Mouse (Mus musculus) limb, embryonic 14.5 days (tissue): ENCODE data around the gene Kcmf1. TPM values are rescaled to one million over a fixed set of nuclear protein-coding genes. Genes with fewer than 3 reads are reported as not detected.

Experiments
- ATAC-seq: fragments of 200-750 bp; cut with Nextera tagmentation; 2 replicates; pipeline ENCODE4 v1.8.0; 2017; ENCODE audit warnings: low read depth, moderate number of reproducible peaks, moderate TSS enrichment; ENCODE audit not compliant: low FRiP score
- DNase-seq: peaks from one replicate; pipeline ENCODE4 v3.0.0-alpha.2; 2015; ENCODE audit warnings: low spot score
- H3K27ac ChIP-seq: fragments of 300-500 bp; sonication (generic); replicated peaks from 2 replicates; pipeline ENCODE4 v1.5.1; 2014; ENCODE audit warnings: low read depth, mild to moderate bottlenecking, low read length, moderate library complexity, mixed read lengths
- H3K27me3 ChIP-seq: fragments of 300-500 bp; sonication (generic); 2 replicates; pipeline ENCODE4 v1.6.1; 2014; ENCODE audit warnings: low read length, mixed read lengths; ENCODE audit not compliant: control insufficient read depth, insufficient read depth
- H3K36me3 ChIP-seq: fragments of 300-500 bp; sonication (generic); 2 replicates; pipeline ENCODE4 v1.6.1; 2014; ENCODE audit warnings: mild to moderate bottlenecking, low read length, moderate library complexity, mixed read lengths; ENCODE audit not compliant: control insufficient read depth, insufficient read depth
- H3K4me1 ChIP-seq: fragments of 300-500 bp; sonication (generic); 2 replicates; pipeline ENCODE4 v1.6.1; 2014; ENCODE audit warnings: antibody characterized with exemption, low read length, mixed read lengths; ENCODE audit not compliant: control insufficient read depth, insufficient read depth
- H3K4me2 ChIP-seq: fragments of 300-500 bp; sonication (generic); replicated peaks from 2 replicates; pipeline ENCODE4 v1.6.1; 2014; ENCODE audit warnings: low read depth, mild to moderate bottlenecking, low read length, moderate library complexity; ENCODE audit not compliant: severe bottlenecking
- H3K4me3 ChIP-seq: fragments of 300-500 bp; sonication (generic); replicated peaks from 2 replicates; pipeline ENCODE4 v1.5.1; 2014; ENCODE audit warnings: low read length
- H3K9ac ChIP-seq: fragments of 300-500 bp; sonication (generic); 2 replicates; pipeline ENCODE4 v1.6.1; 2014; ENCODE audit warnings: mild to moderate bottlenecking, low read depth, low read length, moderate library complexity; ENCODE audit not compliant: severe bottlenecking
- H3K9me3 ChIP-seq: fragments of 300-500 bp; sonication (generic); 2 replicates; pipeline ENCODE4 v1.6.1; 2016; ENCODE audit warnings: low read length; ENCODE audit not compliant: control insufficient read depth
- POLR2A ChIP-seq: fragments of 200-500 bp; IDR thresholded peaks from 2 replicates; pipeline ENCODE4 v1.8.0; 2012; ENCODE audit warnings: inconsistent platforms, mild to moderate bottlenecking, moderate library complexity, borderline replicate concordance; ENCODE audit not compliant: insufficient read depth, insufficient read length; ENCODE audit errors: extremely low read depth
- WGBS: fragments of 180-500 bp; shearing (Covaris S2); extraction: QIAGEN DNeasy Blood & Tissue Kit; methylation state at CpG from one replicate; pipeline ENCODE4 v1.1.7; 2014; 5-methylcytosine and 5-hydroxymethylcytosine counted together
- polyA plus RNA-seq, 2 experiments: library from polyadenylated mRNA; depleted of rRNA in 1 of 2; stranded (reverse) in 1 of 2; unstranded in 1 of 2; fragments of >200 nt; fragmentation: Nextera tagmentation in 1 of 2; extraction: Ambion mirVana in 1 of 2; gene quantifications; 2 replicates each; pipeline versions ENCODE4 v1.2.1 to v1.2.3; 2012 to 2014

Gene Kcmf1
- polyA plus RNA-seq, 2 experiments: 61.4 to 119 TPM

GRCm38 (mm10) chr6:72885268-72885667 lies 14.5 kb downstream of the Kcmf1 start:
- no peak for ATAC-seq

GRCm38 (mm10) chr6:72884767-72885166 lies 15.0 kb downstream of the Kcmf1 start:
- no peak for DNase-seq
- no peak for ATAC-seq
- H3K4me1 ChIP-seq: peaks cover 9% of the 10 kb centered on the region
- no peaks in the 10 kb centered on the region for H3K9me3 ChIP-seq
- no peaks in the 10 kb centered on the region for H3K36me3 ChIP-seq
- H3K4me2 ChIP-seq: no peak overlapping the region
- H3K27me3 ChIP-seq: no peaks in the 10 kb centered on the region
- no peak overlapping the region for H3K27ac ChIP-seq
- no peak for TF ChIP-seq POLR2A
- no peak overlapping the region for H3K9ac ChIP-seq
- 90% methylated on average over 3 of the region's 3 CpGs for WGBS
- H3K4me3 ChIP-seq: no peak overlapping the region

More at GRCm38 (mm10) chr6:72885268-72885667, 14.5 kb downstream of the Kcmf1 start:
- H3K4me1 ChIP-seq: peaks cover 9% of the 10 kb centered on the region
- H3K9me3 ChIP-seq: no peaks in the 10 kb centered on the region
- H3K4me2 ChIP-seq: no peak overlapping the region
- H3K27ac ChIP-seq: no peak overlapping the region
- H3K9ac ChIP-seq: no peak overlapping the region
- H3K36me3 ChIP-seq: no peaks in the 10 kb centered on the region
- no peak for TF ChIP-seq POLR2A
- DNase-seq: no peak
- H3K27me3 ChIP-seq: no peaks in the 10 kb centered on the region
- H3K4me3 ChIP-seq: no peak overlapping the region
- 93% methylated on average over 1 of the region's 1 CpGs for WGBS

- ATAC-seq (no peak), DNase-seq (no peak)
- Histone ChIP-seq H3K4me3 (no peak overlapping the region), H3K27ac (no peak overlapping the region), H3K9ac (no peak overlapping the region), H3K36me3 (no peaks in the 10 kb centered on the region), H3K27me3 (no peaks in the 10 kb centered on the region), H3K9me3 (no peaks in the 10 kb centered on the region), H3K4me2 (no peak overlapping the region), H3K4me1 (peaks cover 9% of the 10 kb centered on the region)
- whole genome bisulfite sequencing: 76% methylated on average over 8 of the region's 8 CpGs
- TF ChIP-seq POLR2A: no peak
Observed at GRCm38 (mm10) chr6:72882661-72883458, 16.9 kb downstream of the Kcmf1 start.

DNA sequence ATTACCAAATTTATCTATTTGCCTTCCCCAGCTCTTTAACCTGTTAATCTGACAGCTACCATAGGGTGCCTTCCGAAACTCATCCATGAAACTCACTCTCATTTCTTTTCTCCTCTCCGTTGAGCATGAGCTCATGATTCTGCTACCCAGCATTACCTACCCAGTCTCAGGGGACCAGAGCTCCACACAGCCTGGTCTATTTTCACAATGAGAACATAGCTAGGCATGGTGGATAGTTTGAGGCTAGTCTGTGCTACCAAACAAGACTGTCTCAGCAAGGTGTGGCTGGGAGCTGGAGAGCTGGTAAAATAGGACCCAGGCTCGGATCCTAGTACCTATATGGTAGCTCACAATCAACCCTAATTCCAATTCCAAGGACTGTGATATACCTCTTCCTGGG lies 17.6 kb downstream of the Kcmf1 start:
- Histone ChIP-seq H3K27me3 (no peaks in the 10 kb centered on the region), H3K4me1 (peaks cover 9% of the 10 kb centered on the region), H3K4me3 (no peak overlapping the region), H3K36me3 (no peaks in the 10 kb centered on the region), H3K9me3 (no peaks in the 10 kb centered on the region), H3K4me2 (no peak overlapping the region), H3K9ac (no peak overlapping the region), H3K27ac (no peak overlapping the region)
- WGBS: 94% methylated on average over 3 of the region's 3 CpGs
- DNase-seq: no peak
- TF ChIP-seq POLR2A: no peak
- no peak for ATAC-seq

DNA sequence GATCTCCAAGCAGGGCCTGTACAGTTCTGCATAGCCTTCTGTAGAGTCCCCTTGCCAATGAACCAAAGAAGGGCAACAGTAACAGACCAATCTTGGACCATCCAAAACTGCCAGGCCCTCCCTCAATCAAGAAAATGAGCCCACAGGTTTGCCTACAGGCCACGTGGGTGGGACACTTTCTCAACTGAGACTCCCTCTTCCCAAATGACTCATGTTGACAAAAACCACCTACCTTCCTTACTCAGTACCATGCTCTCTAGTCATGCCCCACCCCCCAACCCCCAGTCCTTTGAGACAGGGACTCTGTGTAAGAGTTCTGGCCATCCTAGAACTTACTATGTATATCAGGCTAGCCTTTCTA lies 18.2 kb downstream of the Kcmf1 start:
- Histone ChIP-seq H3K4me3 (no peak overlapping the region), H3K36me3 (no peaks in the 10 kb centered on the region), H3K4me2 (no peak overlapping the region), H3K27me3 (no peaks in the 10 kb centered on the region), H3K9ac (no peak overlapping the region), H3K27ac (no peak overlapping the region), H3K9me3 (no peaks in the 10 kb centered on the region), H3K4me1 (peaks cover 9% of the 10 kb centered on the region)
- WGBS: 36% methylated on average over 1 of the region's 1 CpGs
- no peak for TF ChIP-seq POLR2A
- ATAC-seq (no peak), DNase-seq (no peak)
